Comparison of ENCODE assay signal across 8 mouse cellular contexts in the genomic region with DNA sequence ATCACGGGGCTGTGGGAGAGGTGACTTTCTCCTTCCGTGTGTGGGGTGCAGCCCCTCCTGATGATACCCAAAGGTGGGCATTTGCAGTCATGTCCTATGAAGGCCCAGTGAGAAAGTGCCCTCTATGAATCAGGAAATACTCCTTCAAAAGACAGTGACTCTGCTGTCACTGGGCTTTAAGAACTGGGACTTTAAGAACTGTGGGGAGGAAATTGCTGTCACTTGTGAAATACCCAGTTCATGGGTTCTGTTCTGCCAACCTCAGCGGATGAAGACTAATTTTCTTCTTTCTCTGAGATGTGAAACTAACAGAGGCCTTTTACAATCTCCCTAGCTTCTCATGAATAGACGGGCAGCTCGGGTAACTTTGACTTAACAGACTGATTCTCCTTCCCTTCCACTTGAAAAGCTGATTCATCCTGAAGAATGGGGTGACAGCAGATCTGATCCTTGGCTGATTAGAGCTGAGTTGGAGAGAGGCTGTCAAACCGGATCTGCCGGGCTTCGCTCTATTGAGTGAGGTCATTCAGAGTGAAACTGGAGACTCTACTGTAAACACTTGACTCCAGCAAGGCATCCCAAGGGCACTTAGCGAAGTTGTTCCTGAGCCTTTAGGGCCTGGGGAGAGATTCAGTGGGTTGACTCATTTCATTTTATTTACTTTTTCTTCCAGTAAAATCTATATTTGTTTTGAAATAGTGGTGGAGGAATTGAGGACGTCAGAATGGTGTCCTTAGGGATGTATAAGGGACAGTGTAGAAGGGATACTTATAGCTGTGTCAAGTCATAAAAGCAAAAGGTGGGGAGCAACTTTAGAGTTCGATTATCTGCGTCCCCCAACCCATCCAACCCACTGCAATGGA.
A peak's percentile ranks its signal among the peaks of the same experiment; 100 is the strongest.
DNase-seq lines count a peak whose midpoint lies in the region; ATAC-seq lines count a peak whose summit lies in the region.

No protein-coding gene starts in this region.

- DNase-seq in midbrain, embryonic 14.5 days = no peak
- DNase-seq in forelimb bud, embryonic 11.5 days (ENCODE audit: low read depth, low spot score) = peak; percentile 56
- peak; percentile 73 to 84 for DNase-seq in urinary bladder, postnatal 36 days (ENCODE audit: low spot score in 2 of 2)
- no peak for DNase-seq in thymus, postnatal 10 days (ENCODE audit: low spot score in 2 of 2)
- no peak for DNase-seq in T-cell, adult 2 months (ENCODE audit: low spot score)

- H3K4me1 ChIP-seq in midbrain, embryonic 13.5 days (replicated peaks) = peaks cover 12% of the 10 kb centered on the region; the same call in 1 of the 2 replicates
- no peaks in the 10 kb centered on the region for H3K4me1 ChIP-seq in midbrain, embryonic 14.5 days (ENCODE audit: control insufficient read depth, insufficient read depth, low read length)
- peaks cover 60% of the 10 kb centered on the region for H3K4me1 ChIP-seq in liver, embryonic 12.5 days
- no peaks in the 10 kb centered on the region for H3K4me1 ChIP-seq in forebrain, embryonic 16.5 days (replicated peaks; ENCODE audit: control insufficient read depth, insufficient read depth, low read length)

- no peak overlapping the region for H3K4me2 ChIP-seq in midbrain, embryonic 13.5 days (replicated peaks)
- H3K4me2 ChIP-seq in midbrain, embryonic 14.5 days (ENCODE audit: low read length) = no peak overlapping the region
- no peak overlapping the region for H3K4me2 ChIP-seq in liver, embryonic 12.5 days
- H3K4me2 ChIP-seq in forebrain, embryonic 16.5 days (ENCODE audit: low read length) = no peak overlapping the region

- 49% methylated on average over 12 of the region's 12 CpGs for WGBS in midbrain, embryonic 13.5 days
- 56% methylated on average over 12 of the region's 12 CpGs for WGBS in midbrain, embryonic 14.5 days
- 18% methylated on average over 12 of the region's 12 CpGs for WGBS in liver, embryonic 12.5 days (ENCODE audit: insufficient replicate concordance)
- WGBS in forebrain, embryonic 16.5 days = 50% methylated on average over 12 of the region's 12 CpGs

- no peaks in the 10 kb centered on the region for H3K9me3 ChIP-seq in midbrain, embryonic 13.5 days
- no peaks in the 10 kb centered on the region for H3K9me3 ChIP-seq in midbrain, embryonic 14.5 days (ENCODE audit: control insufficient read depth, low read length)
- H3K9me3 ChIP-seq in liver, embryonic 12.5 days (replicated peaks) = no peaks in the 10 kb centered on the region
- no peaks in the 10 kb centered on the region for H3K9me3 ChIP-seq in forebrain, embryonic 16.5 days (ENCODE audit: control insufficient read depth, low read length)

- ATAC-seq in midbrain, embryonic 13.5 days = 0 out of 2 replicates have a peak, but pooled peaks have one; percentile 54
- ATAC-seq in midbrain, embryonic 14.5 days (ENCODE audit: low FRiP score, low TSS enrichment) = no peak
- ATAC-seq in liver, embryonic 12.5 days = no peak
- ATAC-seq in forebrain, embryonic 16.5 days = no peak

- H3K36me3 ChIP-seq in midbrain, embryonic 13.5 days = no peaks in the 10 kb centered on the region
- H3K36me3 ChIP-seq in midbrain, embryonic 14.5 days (ENCODE audit: control insufficient read depth, insufficient read depth, low read length) = no peaks in the 10 kb centered on the region
- no peaks in the 10 kb centered on the region for H3K36me3 ChIP-seq in liver, embryonic 12.5 days
- H3K36me3 ChIP-seq in forebrain, embryonic 16.5 days (ENCODE audit: control insufficient read depth, insufficient read depth) = no peaks in the 10 kb centered on the region

- H3K27me3 ChIP-seq in midbrain, embryonic 13.5 days = 0 out of 2 replicates have a peak, but pooled peaks cover 5% of the 10 kb centered on the region
- H3K27me3 ChIP-seq in midbrain, embryonic 14.5 days (ENCODE audit: control insufficient read depth, insufficient read depth, low read length) = no peaks in the 10 kb centered on the region; the same call in 1 of the 2 replicates
- H3K27me3 ChIP-seq in liver, embryonic 12.5 days (replicated peaks) = peaks cover 5% of the 10 kb centered on the region; the same call in 1 of the 2 replicates
- no peaks in the 10 kb centered on the region for H3K27me3 ChIP-seq in forebrain, embryonic 16.5 days (replicated peaks; ENCODE audit: control insufficient read depth, insufficient read depth, low read length)

- no peak overlapping the region for H3K9ac ChIP-seq in midbrain, embryonic 13.5 days (replicated peaks)
- no peak overlapping the region for H3K9ac ChIP-seq in midbrain, embryonic 14.5 days (replicated peaks; ENCODE audit: low read length)
- H3K9ac ChIP-seq in liver, embryonic 12.5 days = no peak overlapping the region
- no peak overlapping the region for H3K9ac ChIP-seq in forebrain, embryonic 16.5 days (replicated peaks; ENCODE audit: low read depth, low read length)

- H3K4me3 ChIP-seq in midbrain, embryonic 13.5 days (replicated peaks) = no peak overlapping the region
- H3K4me3 ChIP-seq in midbrain, embryonic 14.5 days (replicated peaks; ENCODE audit: low read depth, low read length) = no peak overlapping the region
- no peak overlapping the region for H3K4me3 ChIP-seq in liver, embryonic 12.5 days
- H3K4me3 ChIP-seq in forebrain, embryonic 16.5 days (replicated peaks; ENCODE audit: low read length) = no peak overlapping the region

- no peak overlapping the region for H3K27ac ChIP-seq in midbrain, embryonic 13.5 days
- no peak overlapping the region for H3K27ac ChIP-seq in midbrain, embryonic 14.5 days (replicated peaks; ENCODE audit: low read depth, low read length)
- H3K27ac ChIP-seq in liver, embryonic 12.5 days = 0 out of 2 replicates have a peak overlapping the region, but pooled peaks have one; percentile 12
- H3K27ac ChIP-seq in forebrain, embryonic 16.5 days (ENCODE audit: low read length) = no peak overlapping the region

Comparison
In these comparisons a context has a peak if more than half of its experiments do, and no peak if none do; other contexts are left out.
1. DNase-seq: peak in forelimb bud, embryonic 11.5 days (single experiment) and urinary bladder, postnatal 36 days (2 of 2); none in midbrain, embryonic 14.5 days (single experiment), thymus, postnatal 10 days (0 of 2) and T-cell, adult 2 months (single experiment).